Mouse (Mus musculus) liver, postnatal 0 days (tissue): ENCODE data around the gene Senp8. TPM values are rescaled to one million over a fixed set of nuclear protein-coding genes. Genes with fewer than 3 reads are reported as not detected.

ENCODE experiments used
- ATAC-seq: fragments of 200-750 bp; cut with Nextera tagmentation; 2 replicates; pipeline ENCODE4 v1.8.0; 2017; ENCODE audit warnings: mild to moderate bottlenecking, moderate library complexity
- DNase-seq: peaks from one replicate; pipeline ENCODE4 v3.0.0-alpha.2; 2016
- H3K27ac ChIP-seq: fragments of 300-500 bp; sonication (generic); 2 replicates; pipeline ENCODE4 v1.5.1; 2014; ENCODE audit warnings: antibody characterized with exemption, moderate library complexity, mild to moderate bottlenecking, low read depth
- H3K27me3 ChIP-seq: fragments of 300-500 bp; sonication (generic); 2 replicates; pipeline ENCODE4 v1.6.1; 2014; ENCODE audit warnings: low read length, control low read depth, mixed read lengths; ENCODE audit not compliant: insufficient read depth
- H3K36me3 ChIP-seq: fragments of 300-500 bp; sonication (generic); replicated peaks from 2 replicates; pipeline ENCODE4 v1.6.1; 2014; ENCODE audit warnings: mild to moderate bottlenecking, control low read depth, low read length, moderate library complexity, mixed read lengths; ENCODE audit not compliant: insufficient read depth
- H3K4me1 ChIP-seq: fragments of 300-500 bp; sonication (generic); 2 replicates; pipeline ENCODE4 v1.6.1; 2014; ENCODE audit warnings: antibody characterized with exemption, mild to moderate bottlenecking, control low read depth; ENCODE audit not compliant: insufficient read depth
- H3K4me2 ChIP-seq: fragments of 300-500 bp; sonication (generic); 2 replicates; pipeline ENCODE4 v1.6.1; 2014; ENCODE audit warnings: low read depth, mild to moderate bottlenecking, low read length, moderate library complexity, mixed read lengths
- H3K4me3 ChIP-seq: fragments of 300-500 bp; sonication (generic); 2 replicates; pipeline ENCODE4 v1.5.1; 2014; ENCODE audit warnings: low read depth, low read length
- H3K9ac ChIP-seq: fragments of 300-500 bp; sonication (generic); replicated peaks from 2 replicates; pipeline ENCODE4 v1.6.1; 2014; ENCODE audit warnings: mild to moderate bottlenecking, moderate library complexity
- H3K9me3 ChIP-seq: fragments of 300-500 bp; sonication (generic); 2 replicates; pipeline ENCODE4 v1.6.1; 2016; ENCODE audit warnings: mild to moderate bottlenecking, control low read depth, low read length, mixed read lengths
- CTCF ChIP-seq: sonication (generic); IDR thresholded peaks from 2 replicates; pipeline ENCODE4 v1.5.1; 2016; ENCODE audit warnings: antibody characterized with exemption, low read depth
- EP300 ChIP-seq: IDR thresholded peaks from 2 replicates; pipeline ENCODE4 v1.6.1; 2016; ENCODE audit warnings: antibody characterized with exemption, low read depth, mild to moderate bottlenecking
- WGBS: fragments of 180-500 bp; shearing (Covaris S2); extraction: QIAGEN DNeasy Blood & Tissue Kit; methylation state at CpG from one replicate; pipeline ENCODE4 v1.1.7; 2014; ENCODE audit not compliant: insufficient replicate concordance; 5-methylcytosine and 5-hydroxymethylcytosine counted together
- polyA plus RNA-seq: library from polyadenylated mRNA; unstranded; fragments of >200 nt; fragmentation: Nextera tagmentation; extraction: Ambion mirVana; gene quantifications from 2 replicates; pipeline ENCODE4 v1.2.1, GENCODE M21; 2015

The Senp8 gene
- polyA plus RNA-seq, 1 experiment from 2014 or later: 1.6 TPM

GRCm38 (mm10) chr9:59723096-59723657 is 27.3 kb downstream of the Senp8 start:
- Histone ChIP-seq H3K4me3 (no peak overlapping the region), H3K9me3 (no peaks in the 10 kb centered on the region), H3K27ac (no peak overlapping the region), H3K9ac (no peak overlapping the region), H3K36me3 (no peaks in the 10 kb centered on the region), H3K4me1 (no peaks in the 10 kb centered on the region), H3K27me3 (peaks cover 32% of the 10 kb centered on the region), H3K4me2 (no peak overlapping the region)
- WGBS: 23% methylated on average over 10 of the region's 10 CpGs
- no peak for ATAC-seq
- TF ChIP-seq EP300: no peak
- peak; percentile 92 for TF ChIP-seq CTCF
- DNase-seq: peak; percentile 64

- H3K27me3 ChIP-seq: peaks cover 29% of the 10 kb centered on the region
- TF ChIP-seq CTCF: no peak
- TF ChIP-seq EP300: no peak
- H3K9me3 ChIP-seq: no peaks in the 10 kb centered on the region
- no peak overlapping the region for H3K27ac ChIP-seq
- ATAC-seq (no peak), DNase-seq (no peak)
- no peaks in the 10 kb centered on the region for H3K4me1 ChIP-seq
- no peak overlapping the region for H3K4me2 ChIP-seq
- no peak overlapping the region for H3K9ac ChIP-seq
- H3K4me3 ChIP-seq: no peak overlapping the region
- WGBS: 73% methylated on average over 5 of the region's 5 CpGs
- no peaks in the 10 kb centered on the region for H3K36me3 ChIP-seq
Measured at GRCm38 (mm10) chr9:59721144-59721543, 29.4 kb downstream of the Senp8 start.

- Histone ChIP-seq H3K9me3 (no peaks in the 10 kb centered on the region), H3K4me2 (no peak overlapping the region), H3K27ac (no peak overlapping the region), H3K9ac (no peak overlapping the region), H3K4me1 (no peaks in the 10 kb centered on the region), H3K36me3 (no peaks in the 10 kb centered on the region), H3K4me3 (no peak overlapping the region), H3K27me3 (peaks cover 16% of the 10 kb centered on the region)
- WGBS: 80% methylated on average over 4 of the region's 4 CpGs
- no peak for ATAC-seq
- no peak for DNase-seq
- TF ChIP-seq EP300 (no peak), CTCF (no peak)
Measured at GRCm38 (mm10) chr9:59718237-59718636, 32.3 kb downstream of the Senp8 start.

GRCm38 (mm10) chr9:59716275-59716898 is 34.1 kb downstream of the Senp8 start:
- Histone ChIP-seq H3K4me3 (no peak overlapping the region), H3K4me2 (no peak overlapping the region), H3K27ac (no peak overlapping the region), H3K9ac (no peak overlapping the region), H3K9me3 (no peaks in the 10 kb centered on the region), H3K27me3 (peaks cover 12% of the 10 kb centered on the region), H3K36me3 (no peaks in the 10 kb centered on the region), H3K4me1 (no peaks in the 10 kb centered on the region)
- no peak for ATAC-seq
- 56% methylated on average over 7 of the region's 7 CpGs for WGBS
- no peak for DNase-seq
- no peak for TF ChIP-seq CTCF
- TF ChIP-seq EP300: no peak

- no peaks in the 10 kb centered on the region for H3K9me3 ChIP-seq
- H3K9ac ChIP-seq: no peak overlapping the region
- peaks cover 15% of the 10 kb centered on the region; the same call in 1 of the 2 replicates for H3K27me3 ChIP-seq
- H3K4me2 ChIP-seq: no peak overlapping the region
- no peak overlapping the region for H3K27ac ChIP-seq
- DNase-seq (no peak), ATAC-seq (no peak)
- no peaks in the 10 kb centered on the region for H3K36me3 ChIP-seq
- no peaks in the 10 kb centered on the region for H3K4me1 ChIP-seq
- H3K4me3 ChIP-seq: no peak overlapping the region
- 63% methylated on average over 3 of the region's 3 CpGs for WGBS
- TF ChIP-seq EP300 (no peak), CTCF (no peak)
Measured at GRCm38 (mm10) chr9:59709225-59709624, 41.3 kb downstream of the Senp8 start.

- Histone ChIP-seq H3K27ac (peak overlapping the region; percentile 26; the same call in 1 of the 2 replicates), H3K36me3 (no peaks in the 10 kb centered on the region), H3K4me1 (no peaks in the 10 kb centered on the region), H3K4me2 (peak overlapping the region; percentile 40; the same call in 1 of the 2 replicates), H3K4me3 (no peak overlapping the region), H3K9me3 (no peaks in the 10 kb centered on the region), H3K9ac (no peak overlapping the region), H3K27me3 (peaks cover 15% of the 10 kb centered on the region; the same call in 1 of the 2 replicates)
- ATAC-seq (no peak), DNase-seq (no peak)
- TF ChIP-seq EP300 (no peak), CTCF (no peak)
- 41% methylated on average over 10 of the region's 10 CpGs for WGBS
Measured at GRCm38 (mm10) chr9:59706850-59707825, 43.4 kb downstream of the Senp8 start.
